Mouse (Mus musculus): ENCODE results near the gene Cdhr2. TPM values are rescaled to one million over a fixed set of nuclear protein-coding genes. Genes with fewer than 3 reads are reported as not detected.

Gene Cdhr2
- total RNA-seq, 2 experiments from 2014 or later: 0.07 to 0.08 TPM

DNA sequence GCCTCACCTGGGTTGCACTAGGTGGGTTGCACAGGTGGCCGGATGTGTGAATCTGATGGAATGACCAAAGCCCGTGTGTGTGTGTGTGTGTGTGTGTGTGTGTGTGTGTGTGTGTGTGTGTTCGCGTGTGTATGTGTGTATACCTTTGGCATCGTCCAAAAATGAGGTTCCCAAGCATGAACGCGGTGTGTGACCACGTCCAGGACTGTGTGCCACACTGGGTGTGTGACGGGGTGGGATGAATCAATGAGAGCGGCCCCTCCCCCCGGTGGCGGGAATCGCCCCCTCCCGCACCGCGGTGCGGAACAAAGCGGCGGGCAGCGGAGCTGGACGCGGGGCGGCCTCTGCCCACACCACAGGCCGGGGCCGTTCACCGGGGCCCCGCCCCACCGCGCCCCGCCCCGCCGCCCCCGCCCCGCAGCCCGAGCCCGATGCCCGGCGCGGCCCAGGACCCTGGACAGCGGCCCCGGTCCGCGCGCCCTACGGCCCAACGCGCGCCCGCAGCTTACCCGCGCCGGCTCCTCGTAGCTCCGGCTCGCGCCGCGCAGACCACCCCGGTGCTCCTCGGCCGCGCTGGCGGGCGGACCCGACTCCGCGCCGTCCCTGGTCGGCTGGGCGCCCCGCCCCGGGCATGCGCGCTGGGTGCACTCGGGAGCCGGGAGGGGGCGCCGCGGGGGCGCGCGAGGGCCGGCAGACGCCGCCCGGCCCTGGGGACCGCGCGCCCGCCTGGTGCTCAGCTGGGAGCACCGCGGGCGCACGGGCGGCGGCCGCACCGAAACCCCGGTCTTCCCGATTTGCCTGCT lies 48.0 kb downstream of the Cdhr2 start:
- peak in 1 of 2 experiments; percentile 57 for DNase-seq (ENCODE audit: low spot score in 2 of 2)

GRCm38 (mm10) chr13:54749864-54750411 lies 48.7 kb downstream of the Cdhr2 start, which contains the start of gene Gprin1:
TSS of gene Gprin1 (minus strand) at chr13:54749874.
- no peak for DNase-seq (ENCODE audit: low spot score in 2 of 2)

- peak in 1 of 2 experiments; percentile 40 for DNase-seq (ENCODE audit: low spot score in 2 of 2)
Measured at GRCm38 (mm10) chr13:54750699-54751098, 49.4 kb downstream of the Cdhr2 start.

DNA sequence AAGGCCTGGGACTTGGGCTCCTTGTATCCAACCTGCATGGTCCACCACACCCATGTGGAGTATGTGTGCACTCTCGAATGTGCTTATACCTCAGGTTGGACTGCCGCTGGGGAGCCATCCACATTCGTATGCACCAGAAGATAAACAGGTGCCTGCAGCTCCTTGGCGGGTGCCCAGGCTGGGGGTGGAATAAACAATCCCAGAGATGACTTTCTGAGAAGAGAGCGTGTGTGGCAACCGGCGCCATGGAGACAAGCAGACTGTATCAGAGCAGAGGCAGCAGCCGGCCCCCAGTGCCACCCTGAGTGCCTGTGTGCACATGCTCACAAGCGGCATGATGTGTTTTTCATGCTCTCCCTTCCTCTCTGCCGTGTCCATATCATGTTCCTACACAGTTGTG lies 51.4 kb downstream of the Cdhr2 start:
- no peak for DNase-seq (ENCODE audit: low spot score in 2 of 2)

- DNase-seq (ENCODE audit: low spot score in 2 of 2): no peak
Measured at GRCm38 (mm10) chr13:54753733-54754132, 52.5 kb downstream of the Cdhr2 start.

DNA sequence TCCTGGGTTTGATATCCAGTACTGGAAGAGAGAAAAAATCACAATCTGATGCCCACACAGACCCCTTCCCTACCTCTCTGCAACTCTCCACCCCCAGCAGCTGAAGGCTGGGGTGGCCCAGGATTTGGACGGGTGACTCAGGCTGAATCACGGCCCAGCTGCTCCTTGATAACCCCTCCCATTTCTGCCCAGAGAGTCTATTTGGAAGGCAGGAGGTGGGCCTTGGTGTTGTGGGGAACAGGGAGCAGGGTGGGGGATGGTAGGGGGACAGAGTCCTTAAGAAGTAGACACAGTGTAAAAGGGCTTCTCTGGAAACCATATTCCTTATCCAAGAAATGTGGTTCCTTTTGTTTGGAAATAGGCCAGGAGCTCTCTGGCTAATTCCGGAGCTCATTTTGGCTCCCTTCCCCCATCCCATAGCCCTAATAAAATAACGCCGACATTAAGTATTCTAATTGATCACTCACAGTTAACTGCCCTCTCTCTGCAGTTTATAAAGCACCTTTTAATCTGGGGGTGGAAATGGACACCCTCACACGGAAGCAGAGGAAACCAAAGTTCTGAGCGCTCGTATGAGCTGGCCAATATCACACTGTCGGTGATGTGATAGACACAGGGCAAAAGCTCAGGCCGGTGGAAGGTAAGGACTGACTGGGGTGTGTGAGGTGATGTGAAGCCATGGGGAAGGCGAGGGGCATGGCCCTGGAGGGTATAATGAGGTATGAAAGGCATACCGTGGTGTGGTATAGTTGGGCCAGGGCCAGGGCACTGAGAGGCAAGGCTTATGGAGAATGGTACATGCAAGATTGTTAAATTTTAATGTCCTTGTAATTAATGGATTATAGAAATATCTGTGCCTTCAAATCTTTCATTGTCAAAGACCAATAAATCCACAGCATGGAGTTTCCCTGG lies 53.2 kb downstream of the Cdhr2 start:
- DNase-seq (ENCODE audit: low spot score in 2 of 2): no peak

- DNase-seq (ENCODE audit: low spot score in 2 of 2): no peak
Measured at GRCm38 (mm10) chr13:54755201-54755830, 54.1 kb downstream of the Cdhr2 start.

DNA sequence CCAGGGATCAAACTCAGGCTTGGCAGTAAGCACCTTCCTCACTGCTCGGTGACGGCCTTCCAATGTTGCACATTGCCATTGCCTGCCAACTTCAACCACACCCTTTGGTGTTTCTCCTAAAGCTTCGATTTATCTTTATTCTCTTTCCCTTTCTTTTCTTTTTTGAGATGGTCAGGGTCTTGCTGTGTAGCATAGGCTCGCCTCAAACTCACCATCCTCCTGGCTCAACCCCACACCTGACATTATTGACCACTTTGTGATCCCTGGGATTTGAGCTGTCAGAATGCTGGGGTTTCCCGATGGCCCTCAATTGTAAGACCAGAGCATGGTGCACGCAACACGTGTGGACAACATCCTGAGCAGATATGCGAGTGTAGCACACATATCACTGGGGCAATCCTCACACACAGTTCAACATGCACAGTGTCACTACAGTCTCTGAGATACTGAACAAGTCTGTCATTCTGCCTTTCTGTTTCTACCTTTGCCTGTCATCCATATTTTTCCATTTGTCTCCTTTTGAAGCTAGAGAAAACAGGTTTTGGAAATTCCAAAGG lies 55.0 kb downstream of the Cdhr2 start:
- no peak for DNase-seq (ENCODE audit: low spot score in 2 of 2)

DNA sequence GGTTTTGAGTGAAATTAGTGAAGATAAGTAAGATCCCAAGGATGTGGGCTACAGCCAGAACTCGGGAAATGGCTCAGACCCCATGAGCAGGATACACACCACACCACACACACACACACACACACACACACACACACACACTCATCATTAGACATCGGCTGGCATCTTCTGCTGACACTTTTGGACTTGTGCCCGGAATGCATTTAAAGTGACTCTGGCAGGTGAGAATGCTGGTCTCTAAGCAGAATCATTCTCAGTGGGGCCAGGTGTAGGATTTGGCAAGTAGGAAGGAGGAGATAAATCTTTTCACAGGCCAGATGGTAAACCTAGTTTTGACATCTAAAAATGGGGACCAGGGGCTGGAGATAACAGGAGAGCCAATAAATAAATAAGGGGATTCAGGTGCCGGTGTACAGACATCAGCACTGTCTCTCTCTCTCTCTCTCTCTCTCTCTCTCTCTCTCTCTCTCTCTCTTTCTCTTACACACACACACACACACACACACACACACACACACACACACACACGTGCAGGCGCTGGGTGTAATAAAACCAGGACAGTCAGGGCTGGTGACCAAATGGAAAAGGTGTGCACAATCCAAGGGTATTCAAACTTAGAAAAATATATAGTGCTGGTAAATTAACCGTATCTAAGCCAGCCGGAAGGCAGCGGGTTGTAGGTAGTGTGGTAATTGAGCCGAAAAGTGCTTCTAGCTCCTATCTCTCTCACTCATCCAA lies 56.0 kb downstream of the Cdhr2 start:
- no peak for DNase-seq (ENCODE audit: low spot score in 2 of 2)

GRCm38 (mm10) chr13:54758045-54758755 lies 56.9 kb downstream of the Cdhr2 start:
- peak; percentile 56 to 80 for DNase-seq (ENCODE audit: low spot score in 2 of 2)

GRCm38 (mm10) chr13:54758756-54759470 lies 57.7 kb downstream of the Cdhr2 start:
- DNase-seq (ENCODE audit: low spot score in 2 of 2): no peak

DNA sequence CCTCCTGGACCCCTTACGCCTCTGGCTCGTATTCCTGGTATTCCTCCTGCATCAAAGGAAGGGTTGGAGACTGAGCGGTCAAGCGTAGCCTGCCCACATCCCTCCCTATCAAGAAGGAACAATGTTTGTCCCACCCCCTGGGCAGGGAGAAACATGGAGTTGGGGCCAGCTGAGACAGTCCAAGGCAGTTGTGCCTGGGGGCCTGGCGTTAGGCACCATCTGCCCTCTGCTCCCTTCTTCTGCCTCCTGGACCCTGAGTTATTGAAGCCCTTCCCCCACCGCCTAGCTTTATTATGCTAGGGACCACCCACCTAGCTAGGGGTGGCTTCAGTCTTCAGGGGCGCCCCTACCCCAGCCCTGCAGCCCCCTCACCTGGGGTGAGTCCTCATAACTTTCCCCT lies 58.2 kb downstream of the Cdhr2 start:
- no peak for DNase-seq (ENCODE audit: low spot score in 2 of 2)

GRCm38 (mm10) chr13:54760164-54760795 lies 59.0 kb downstream of the Cdhr2 start:
- DNase-seq (ENCODE audit: low spot score in 2 of 2): no peak

DNA sequence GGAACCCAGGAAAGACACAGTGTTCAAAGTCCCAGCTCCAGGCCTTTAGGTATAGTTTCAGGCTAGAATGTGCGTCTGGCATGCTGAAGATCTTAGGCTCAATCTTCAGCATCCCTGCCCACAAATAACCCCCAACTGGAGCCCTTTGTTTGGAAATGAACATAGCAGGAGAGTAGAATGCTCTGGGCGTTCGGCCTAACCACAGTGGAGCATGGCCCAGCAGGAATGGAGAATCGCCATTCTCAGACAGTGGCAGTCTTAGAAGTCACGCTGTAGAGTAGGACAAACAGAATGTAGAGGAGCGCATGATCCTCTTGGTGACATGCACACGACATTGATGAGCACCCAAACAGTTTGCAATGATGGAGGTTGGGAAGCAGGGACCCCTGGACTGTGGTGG lies 59.6 kb downstream of the Cdhr2 start:
- no peak for DNase-seq (ENCODE audit: low spot score in 2 of 2)

GRCm38 (mm10) chr13:54765281-54766191 lies 64.3 kb downstream of the Cdhr2 start:
- DNase-seq (ENCODE audit: low spot score in 2 of 2): no peak

DNA sequence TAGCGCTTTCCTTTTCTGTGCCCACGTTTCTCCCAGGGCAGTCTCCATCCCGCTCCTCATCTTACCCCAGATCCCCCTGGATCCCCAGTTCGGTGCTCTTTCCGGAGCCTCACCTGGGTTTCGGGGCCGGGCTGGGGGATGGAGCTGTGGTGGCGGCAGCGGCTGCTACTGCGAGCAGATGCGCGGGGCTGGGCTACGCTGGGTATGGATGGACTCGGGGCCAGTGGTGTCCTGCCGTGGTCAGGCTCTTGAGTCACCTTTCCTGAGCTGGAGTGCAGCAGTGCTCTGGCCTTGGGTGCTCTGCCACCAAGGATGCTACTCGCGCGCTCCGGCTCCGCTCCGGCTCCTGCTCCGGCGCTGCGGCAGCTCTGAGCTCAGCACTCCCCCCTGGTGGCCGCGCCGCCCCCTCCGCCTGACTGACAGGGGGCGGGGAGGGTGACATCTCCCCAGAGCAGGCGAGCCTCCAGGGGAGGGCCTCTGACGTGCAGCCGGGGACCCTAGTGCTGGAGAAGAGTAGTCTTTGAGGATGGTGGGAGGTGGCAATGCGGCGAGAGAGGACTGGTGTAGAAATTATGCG lies 65.0 kb downstream of the Cdhr2 start, which contains the start of gene Sncb:
TSS of gene Sncb (minus strand) at position 404 of the 577 bp plus-strand sequence.
- DNase-seq (ENCODE audit: low spot score in 2 of 2): peak in 1 of 2 experiments; percentile 46

DNA sequence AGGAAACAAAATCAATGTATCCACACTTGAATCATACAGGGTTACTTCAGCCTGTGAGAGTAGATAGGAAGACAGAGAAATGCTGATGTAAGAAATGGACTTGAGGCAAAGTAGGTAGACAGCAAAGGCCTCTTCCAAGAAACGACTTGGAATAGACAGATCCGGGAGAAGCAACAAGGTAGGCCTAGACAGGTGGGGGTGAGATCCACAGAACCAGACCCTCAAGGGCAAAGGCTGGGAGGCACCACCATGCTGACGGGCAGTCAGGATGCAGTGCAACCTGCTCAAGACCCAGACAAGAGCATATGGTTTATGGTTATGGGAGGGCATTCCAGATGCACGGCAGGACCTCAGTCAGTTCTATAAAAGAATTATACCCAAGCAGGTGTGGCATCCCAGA lies 65.8 kb downstream of the Cdhr2 start:
- no peak for DNase-seq (ENCODE audit: low spot score in 2 of 2)
